8 mouse cellular contexts compared by ENCODE assay signal in genomic region chr9:110623416-110624195, GRCm38 (mm10). TPM values are rescaled to one million over a fixed set of nuclear protein-coding genes. Genes with fewer than 3 reads are reported as not detected.
DNase-seq lines count a peak whose midpoint lies in the region; ATAC-seq and TF ChIP-seq lines count a peak whose summit lies in the region.
"Had no signal": no experiment of that assay in that cellular context is flagged by ENCODE, and none has a peak within 500 bp of the region (broad histone marks: within the 10 kb centered on the region; RNA-seq: fewer than 3 reads in every experiment).

No protein-coding gene starts in this region.

- H3K4me3 ChIP-seq in thymus, adult 2 months (ENCODE audit: control insufficient read depth, insufficient read depth, low read length), result 0 out of 2 replicates have a peak overlapping the region, but pooled peaks have one; percentile 14
- peak overlapping the region; percentile 63 for H3K4me3 ChIP-seq in forebrain, embryonic 16.5 days (replicated peaks; ENCODE audit: low read length)
- peak overlapping the region; percentile 64 for H3K4me3 ChIP-seq in liver, embryonic 15.5 days (replicated peaks)

- no peaks in the 10 kb centered on the region for H3K27me3 ChIP-seq in thymus, adult 2 months (ENCODE audit: control insufficient read depth, insufficient read depth, low read length)
- H3K27me3 ChIP-seq in forebrain, embryonic 16.5 days (replicated peaks; ENCODE audit: control insufficient read depth, insufficient read depth, low read length), result no peaks in the 10 kb centered on the region
- H3K27me3 ChIP-seq in liver, embryonic 15.5 days, result no peaks in the 10 kb centered on the region

- no peak for TF ChIP-seq CTCF in thymus, adult 2 months (IDR thresholded peaks at IDR 0.05; ENCODE audit: borderline replicate concordance, control insufficient read depth, extremely low read depth, insufficient read depth, low read length, poor library complexity)

- intact Hi-C loops in left cerebral cortex, postnatal 14 days (cut with DNase I), result loop anchor here (10.0 kb wide), 1 partner anchor 179 kb away; no protein-coding TSS in a partner anchor

- DNase-seq in thymus, adult 2 months, result no peak
- no peak for DNase-seq in thymus, postnatal 4 days
- no peak for DNase-seq in left cerebral cortex, postnatal 14 days (ENCODE audit: low spot score in 2 of 2)
- DNase-seq in layer of hippocampus, postnatal 10 days (ENCODE audit: low spot score in 2 of 2), result no peak
- DNase-seq in frontal cortex, postnatal 36 days (ENCODE audit: low spot score in 2 of 2), result no peak

- peaks cover 44% of the 10 kb centered on the region for H3K36me3 ChIP-seq in thymus, adult 2 months (ENCODE audit: control insufficient read depth, insufficient read depth, low read length)
- 0 out of 2 replicates have a peak, but pooled peaks cover 3% of the 10 kb centered on the region for H3K36me3 ChIP-seq in forebrain, embryonic 16.5 days (ENCODE audit: control insufficient read depth, insufficient read depth)
- peaks cover 29% of the 10 kb centered on the region for H3K36me3 ChIP-seq in liver, embryonic 15.5 days (replicated peaks)

- no peak overlapping the region for H3K27ac ChIP-seq in thymus, adult 2 months (ENCODE audit: control insufficient read depth, insufficient read depth, low read length)
- H3K27ac ChIP-seq in forebrain, embryonic 16.5 days (ENCODE audit: low read length), result no peak overlapping the region
- no peak overlapping the region; the same call in 1 of the 2 replicates for H3K27ac ChIP-seq in liver, embryonic 15.5 days (replicated peaks)
- H3K27ac ChIP-seq: macrophage had no signal

- no peaks in the 10 kb centered on the region for H3K4me1 ChIP-seq in thymus, adult 2 months (replicated peaks; ENCODE audit: control insufficient read depth, insufficient read depth, low read length)
- H3K4me1 ChIP-seq in forebrain, embryonic 16.5 days (replicated peaks; ENCODE audit: control insufficient read depth, insufficient read depth, low read length), result peaks cover 16% of the 10 kb centered on the region
- peaks cover 16% of the 10 kb centered on the region for H3K4me1 ChIP-seq in liver, embryonic 15.5 days (replicated peaks)

- whole genome bisulfite sequencing in thymus, adult 2 months, result 92% methylated on average over 8 of the region's 8 CpGs
- 45% methylated on average over 8 of the region's 8 CpGs for WGBS in forebrain, embryonic 16.5 days
- 60% methylated on average over 8 of the region's 8 CpGs for WGBS in liver, embryonic 15.5 days (ENCODE audit: insufficient replicate concordance)

- no peaks in the 10 kb centered on the region for H3K9me3 ChIP-seq in forebrain, embryonic 16.5 days (ENCODE audit: control insufficient read depth, low read length)
- H3K9me3 ChIP-seq in liver, embryonic 15.5 days (replicated peaks), result no peaks in the 10 kb centered on the region

- peak overlapping the region; percentile 77 for H3K9ac ChIP-seq in forebrain, embryonic 16.5 days (replicated peaks; ENCODE audit: low read depth, low read length)
- no peak overlapping the region for H3K9ac ChIP-seq in liver, embryonic 15.5 days

- no peak for TF ChIP-seq POLR2A in thymus, adult 2 months (IDR thresholded peaks at IDR 0.05; ENCODE audit: control insufficient read depth, extremely low read depth, insufficient read depth, low read length, poor library complexity)

- H3K4me2 ChIP-seq in forebrain, embryonic 16.5 days (ENCODE audit: low read length), result peak overlapping the region; percentile 97
- H3K4me2 ChIP-seq in liver, embryonic 15.5 days, result peak overlapping the region; percentile 97

- ATAC-seq in forebrain, embryonic 16.5 days, result no peak
- ATAC-seq in liver, embryonic 15.5 days (ENCODE audit: insufficient read depth), result no peak

RNA-seq across cellular contexts. Expression of gene Nradd, which starts 0.6 kb away (rescaled TPM):
- polyA plus RNA-seq in thymus, adult 2 months (2012; rRNA removed), result 9.2 and 13.2 TPM in 2 replicates
- 29.0 and 32.4 TPM in 2 replicates for polyA plus RNA-seq in forebrain, embryonic 16.5 days (2015; fragmentation: Nextera tagmentation; extraction: Ambion mirVana)
- polyA plus RNA-seq in liver, embryonic 15.5 days (2015; fragmentation: Nextera tagmentation; extraction: Ambion mirVana), result 1.6 and 2.5 TPM in 2 replicates
- 1 to 10 TPM in 1 of 2 experiments, under 1 TPM in 1; 0.70 to 1.3 TPM for total RNA-seq in left cerebral cortex, postnatal 14 days (2021)
- total RNA-seq in layer of hippocampus, postnatal 10 days (2021), result 1 to 10 TPM; 2.1 to 2.6 TPM

RNA-seq across cellular contexts. Expression of gene Nbeal2, which starts 30.4 kb away (rescaled TPM):
- 297 and 301 TPM in 2 replicates for polyA plus RNA-seq in thymus, adult 2 months (2012; rRNA removed)
- 2.3 and 5.9 TPM in 2 replicates for polyA plus RNA-seq in forebrain, embryonic 16.5 days (2015; fragmentation: Nextera tagmentation; extraction: Ambion mirVana)
- 1.8 and 2.4 TPM in 2 replicates for polyA plus RNA-seq in liver, embryonic 15.5 days (2015; fragmentation: Nextera tagmentation; extraction: Ambion mirVana)
- 1 to 10 TPM; 5.9 to 8.9 TPM for total RNA-seq in left cerebral cortex, postnatal 14 days (2021)
- total RNA-seq in layer of hippocampus, postnatal 10 days (2021), result 1 to 10 TPM; 9.1 to 9.8 TPM

RNA-seq across cellular contexts. Expression of gene Ccdc12, which starts 32.7 kb away (rescaled TPM):
- 105 and 152 TPM in 2 replicates for polyA plus RNA-seq in thymus, adult 2 months (2012; rRNA removed)
- polyA plus RNA-seq in forebrain, embryonic 16.5 days (2015; fragmentation: Nextera tagmentation; extraction: Ambion mirVana), result 100 and 113 TPM in 2 replicates
- polyA plus RNA-seq in liver, embryonic 15.5 days (2015; fragmentation: Nextera tagmentation; extraction: Ambion mirVana), result 60.9 and 64.9 TPM in 2 replicates
- total RNA-seq in left cerebral cortex, postnatal 14 days (2021), result 10 to 100 TPM; 44.8 to 58.6 TPM
- total RNA-seq in layer of hippocampus, postnatal 10 days (2021), result 10 to 100 TPM; 46.7 to 49.7 TPM

Comparison
In these comparisons a context has a peak if more than half of its experiments do, and no peak if none do; other contexts are left out.
1. H3K4me3 ChIP-seq: peak in every context shown above with its lines; median percentile 64 in liver, embryonic 15.5 days; 63 in forebrain, embryonic 16.5 days; 14 in thymus, adult 2 months.
2. RNA of gene Nbeal2, which starts 30.4 kb away (polyA plus RNA-seq): 297 to 301 TPM in thymus, adult 2 months; 2.3 to 5.9 TPM in forebrain, embryonic 16.5 days and 1.8 to 2.4 TPM in liver, embryonic 15.5 days; every median in the first group is over 10 times any median in the second.